Mouse (Mus musculus) hindbrain, embryonic 11.5 days (tissue): Measurements from ENCODE around the gene Rmdn3. TPM values are rescaled to one million over a fixed set of nuclear protein-coding genes. Genes with fewer than 3 reads are reported as not detected.

Experiments used
- ATAC-seq: fragments of 200-750 bp; cut with Nextera tagmentation; 2 replicates; pipeline ENCODE4 v1.8.0; 2017; ENCODE audit warnings: mild to moderate bottlenecking, moderate TSS enrichment, moderate library complexity; ENCODE audit not compliant: low FRiP score
- DNase-seq: peaks from one replicate; pipeline ENCODE4 v3.0.0-alpha.2; 2015; ENCODE audit warnings: low spot score
- H3K27ac ChIP-seq: fragments of 300-500 bp; sonication (generic); 2 replicates; pipeline ENCODE4 v1.5.1; 2014; ENCODE audit warnings: mild to moderate bottlenecking, low read depth, low read length
- H3K27me3 ChIP-seq: fragments of 300-500 bp; sonication (generic); 2 replicates; pipeline ENCODE4 v1.6.1; 2014; ENCODE audit warnings: mild to moderate bottlenecking, low read length, moderate library complexity, mixed read lengths; ENCODE audit not compliant: control insufficient read depth, insufficient read depth
- H3K36me3 ChIP-seq: fragments of 300-500 bp; sonication (generic); 2 replicates; pipeline ENCODE4 v1.6.1; 2014; ENCODE audit warnings: mild to moderate bottlenecking, low read length, moderate library complexity, mixed read lengths; ENCODE audit not compliant: control insufficient read depth, insufficient read depth
- H3K4me1 ChIP-seq: fragments of 300-500 bp; sonication (generic); replicated peaks from 2 replicates; pipeline ENCODE4 v1.6.1; 2014; ENCODE audit warnings: low read length, mixed read lengths; ENCODE audit not compliant: control insufficient read depth, insufficient read depth
- H3K4me2 ChIP-seq: fragments of 300-500 bp; sonication (generic); replicated peaks from 2 replicates; pipeline ENCODE4 v1.6.1; 2014; ENCODE audit warnings: mild to moderate bottlenecking, low read depth, low read length
- H3K4me3 ChIP-seq: fragments of 300-500 bp; sonication (generic); 2 replicates; pipeline ENCODE4 v1.5.1; 2014; ENCODE audit warnings: low read depth, low read length
- H3K9ac ChIP-seq: fragments of 300-500 bp; sonication (generic); 2 replicates; pipeline ENCODE4 v1.6.1; 2014; ENCODE audit warnings: low read depth, low read length
- H3K9me3 ChIP-seq: fragments of 300-500 bp; sonication (generic); 2 replicates; pipeline ENCODE4 v1.6.1; 2016; ENCODE audit warnings: low read length; ENCODE audit not compliant: control insufficient read depth
- WGBS: fragments of 180-500 bp; shearing (Covaris S2); extraction: QIAGEN DNeasy Blood & Tissue Kit; methylation state at CpG from one replicate; pipeline ENCODE4 v1.1.7; 2014; 5-methylcytosine and 5-hydroxymethylcytosine counted together
- polyA plus RNA-seq: library from polyadenylated mRNA; unstranded; fragments of >200 nt; fragmentation: Nextera tagmentation; extraction: Ambion mirVana; gene quantifications from 2 replicates; pipeline ENCODE4 v1.2.1, GENCODE M21; 2014

Gene Rmdn3
- polyA plus RNA-seq, result 43.6 and 45.7 TPM in 2 replicates

- Histone ChIP-seq H3K9ac (peak within 1 kb of the TSS; percentile 90), H3K36me3 (no peaks in the 10 kb centered on the region), H3K4me3 (peak within 1 kb of the TSS; percentile 99), H3K4me1 (no peaks in the 10 kb centered on the region), H3K27ac (0 out of 2 replicates have a peak within 1 kb of the TSS, but pooled peaks have one; percentile 17), H3K27me3 (no peaks in the 10 kb centered on the region), H3K4me2 (peak within 1 kb of the TSS; percentile 92), H3K9me3 (no peaks in the 10 kb centered on the region)
- WGBS, result under 1% methylated on average over 52 of the region's 57 CpGs
- ATAC-seq (peak; percentile 93), DNase-seq (peak; percentile 98)
Measured at GRCm38 (mm10) chr2:119156681-119157572, at the start of gene Rmdn3. Gene Rmdn3 (minus strand): TSS chr2:119157034.

DNA sequence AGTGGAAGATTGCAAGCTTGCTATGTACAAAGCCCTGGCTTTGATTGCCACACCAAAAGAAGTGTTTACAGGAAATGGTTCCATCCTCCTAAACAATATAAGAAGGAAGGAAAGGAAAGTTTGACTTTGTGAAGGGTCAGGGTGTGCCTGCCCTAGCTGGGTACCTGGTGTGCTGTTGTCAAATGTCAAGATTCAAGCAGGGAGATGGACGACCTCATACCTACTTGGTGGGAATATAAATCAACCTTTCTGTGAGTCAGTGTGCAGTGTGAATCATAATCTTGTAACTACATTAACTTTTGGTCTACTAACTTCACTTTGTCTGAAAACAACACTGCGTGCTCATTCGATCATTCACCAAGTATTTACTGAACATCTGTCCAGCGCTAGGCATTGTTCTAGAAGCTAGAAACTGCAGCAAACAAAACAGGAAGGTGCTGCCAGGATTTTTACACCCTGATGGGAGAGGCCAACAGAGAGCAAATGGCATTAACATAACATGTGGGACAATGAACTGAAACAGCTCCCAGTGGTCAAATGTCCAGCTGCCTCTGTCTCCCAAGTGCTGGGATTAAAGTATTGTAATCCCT lies 47.1 kb upstream of the Rmdn3 start:
- peaks cover 2% of the 10 kb centered on the region; the same call in 1 of the 2 replicates for H3K4me1 ChIP-seq
- no peaks in the 10 kb centered on the region for H3K27me3 ChIP-seq
- 85% methylated on average over 4 of the region's 4 CpGs for whole genome bisulfite sequencing
- H3K9me3 ChIP-seq, result no peaks in the 10 kb centered on the region
- no peaks in the 10 kb centered on the region for H3K36me3 ChIP-seq
- ATAC-seq (no peak), DNase-seq (no peak)
- H3K9ac ChIP-seq, result no peak overlapping the region
- H3K4me3 ChIP-seq, result no peak overlapping the region
- no peak overlapping the region for H3K27ac ChIP-seq
- no peak overlapping the region for H3K4me2 ChIP-seq

DNA sequence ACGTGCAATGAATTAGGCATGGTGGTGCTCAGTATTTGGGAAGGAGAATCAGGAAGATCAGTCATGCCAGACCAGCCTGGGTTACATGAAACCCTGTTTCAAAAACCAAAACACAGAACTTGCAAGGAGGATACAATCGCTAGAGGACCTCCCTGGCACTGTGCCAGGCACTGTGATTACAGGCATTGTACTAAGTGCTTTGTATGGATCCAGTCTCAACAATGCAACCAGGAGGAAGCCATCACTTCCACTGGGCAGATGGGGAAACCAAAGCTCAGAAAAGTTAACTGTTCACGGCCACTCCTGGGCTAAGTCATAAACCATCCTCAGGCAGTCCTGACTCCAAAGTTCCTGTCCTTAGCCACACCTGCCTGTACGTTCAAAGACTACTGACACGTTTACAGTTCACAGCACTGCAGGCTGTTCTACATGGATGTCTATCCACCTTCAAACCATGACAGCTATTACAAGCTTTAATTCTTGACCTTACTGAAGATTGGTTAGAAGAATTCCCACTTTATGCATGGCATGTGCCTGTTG lies 46.1 kb upstream of the Rmdn3 start:
- Histone ChIP-seq H3K36me3 (no peaks in the 10 kb centered on the region), H3K4me3 (no peak overlapping the region), H3K4me2 (no peak overlapping the region), H3K9me3 (no peaks in the 10 kb centered on the region), H3K27me3 (no peaks in the 10 kb centered on the region), H3K27ac (no peak overlapping the region), H3K4me1 (peaks cover 2% of the 10 kb centered on the region; the same call in 1 of the 2 replicates), H3K9ac (no peak overlapping the region)
- DNase-seq, result peak; percentile 33
- 79% methylated on average over 5 of the region's 5 CpGs for WGBS
- ATAC-seq, result no peak

GRCm38 (mm10) chr2:119198934-119199333 lies 42.1 kb upstream of the Rmdn3 start:
- H3K9me3 ChIP-seq, result no peaks in the 10 kb centered on the region
- ATAC-seq, result no peak
- no peak overlapping the region for H3K4me3 ChIP-seq
- H3K4me2 ChIP-seq, result no peak overlapping the region
- no peaks in the 10 kb centered on the region for H3K27me3 ChIP-seq
- H3K27ac ChIP-seq, result no peak overlapping the region
- no peaks in the 10 kb centered on the region for H3K36me3 ChIP-seq
- H3K9ac ChIP-seq, result no peak overlapping the region
- H3K4me1 ChIP-seq, result no peaks in the 10 kb centered on the region
- DNase-seq, result no peak
- 61% methylated on average over 3 of the region's 3 CpGs for WGBS

- no peaks in the 10 kb centered on the region for H3K27me3 ChIP-seq
- no peaks in the 10 kb centered on the region for H3K9me3 ChIP-seq
- no peak overlapping the region for H3K4me3 ChIP-seq
- no peaks in the 10 kb centered on the region for H3K4me1 ChIP-seq
- no peak overlapping the region for H3K4me2 ChIP-seq
- no peaks in the 10 kb centered on the region for H3K36me3 ChIP-seq
- DNase-seq (no peak), ATAC-seq (no peak)
- 61% methylated on average over 1 of the region's 1 CpGs for WGBS
- no peak overlapping the region for H3K27ac ChIP-seq
- no peak overlapping the region for H3K9ac ChIP-seq
Measured at GRCm38 (mm10) chr2:119198049-119198448, 41.2 kb upstream of the Rmdn3 start.

DNA sequence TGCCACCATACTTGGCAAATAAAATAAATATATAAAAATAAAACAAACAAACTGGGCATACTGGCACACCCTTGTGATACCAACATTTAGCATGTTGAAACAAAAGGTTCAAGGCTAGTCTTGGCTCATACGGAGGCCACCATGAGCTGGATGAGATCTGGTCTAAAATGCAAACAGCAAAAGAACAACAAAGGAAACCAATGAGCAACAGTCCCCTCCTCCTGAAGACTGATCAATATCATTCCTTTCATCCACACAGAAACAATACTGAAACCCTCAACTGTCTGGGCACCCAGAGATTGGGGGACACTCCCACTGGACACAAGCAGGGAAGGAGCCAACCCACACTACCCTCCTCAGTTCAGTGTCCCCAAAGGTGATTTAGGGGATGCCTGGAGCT lies 40.7 kb upstream of the Rmdn3 start:
- ATAC-seq, result no peak
- no peak for DNase-seq
- Histone ChIP-seq H3K36me3 (no peaks in the 10 kb centered on the region), H3K9ac (no peak overlapping the region), H3K4me1 (no peaks in the 10 kb centered on the region), H3K27ac (no peak overlapping the region), H3K27me3 (no peaks in the 10 kb centered on the region), H3K9me3 (no peaks in the 10 kb centered on the region), H3K4me2 (no peak overlapping the region), H3K4me3 (no peak overlapping the region)
- 83% methylated on average over 1 of the region's 1 CpGs for WGBS

DNA sequence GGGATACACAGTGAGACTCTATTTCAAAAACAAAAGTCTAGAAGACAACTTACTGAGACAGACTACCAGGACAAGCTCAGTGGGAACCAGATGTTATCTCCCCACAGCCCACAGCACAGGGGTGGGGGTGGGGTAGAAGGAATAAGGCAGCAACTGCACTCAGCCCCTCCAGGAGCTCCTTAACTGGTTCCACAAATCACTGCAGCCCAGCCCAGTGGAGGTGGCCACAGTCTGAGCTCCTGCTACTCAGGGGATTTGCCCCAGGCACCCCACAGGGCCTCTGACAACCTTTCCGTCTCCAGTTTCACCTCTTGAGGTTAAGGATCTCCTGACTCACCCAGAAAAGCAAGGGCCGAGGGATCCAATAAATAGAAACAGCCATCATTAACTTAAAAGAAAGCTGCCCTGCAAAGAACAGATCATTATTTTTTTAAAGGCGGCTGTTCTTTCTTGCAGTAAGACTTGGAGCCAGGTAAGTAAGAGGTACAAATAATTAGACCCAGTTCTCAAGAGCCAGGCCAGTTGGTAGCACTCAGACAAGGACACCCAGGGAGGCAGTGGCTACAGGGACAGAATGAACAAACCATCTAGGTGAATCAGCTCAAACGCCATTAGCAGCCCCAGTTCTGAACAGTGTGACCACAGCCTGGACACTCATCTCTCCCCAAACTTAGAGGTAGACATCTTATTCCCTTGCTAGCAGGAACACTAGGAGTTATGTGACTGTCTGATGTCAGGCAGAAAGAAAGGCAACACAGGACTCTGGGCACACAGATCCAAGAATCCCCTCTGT lies 39.7 kb upstream of the Rmdn3 start:
- Histone ChIP-seq H3K9me3 (no peaks in the 10 kb centered on the region), H3K27ac (no peak overlapping the region), H3K36me3 (no peaks in the 10 kb centered on the region), H3K4me3 (no peak overlapping the region), H3K4me2 (no peak overlapping the region), H3K27me3 (no peaks in the 10 kb centered on the region), H3K9ac (no peak overlapping the region), H3K4me1 (no peaks in the 10 kb centered on the region)
- 42% methylated on average over 4 of the region's 4 CpGs for WGBS
- no peak for DNase-seq
- ATAC-seq, result no peak

DNA sequence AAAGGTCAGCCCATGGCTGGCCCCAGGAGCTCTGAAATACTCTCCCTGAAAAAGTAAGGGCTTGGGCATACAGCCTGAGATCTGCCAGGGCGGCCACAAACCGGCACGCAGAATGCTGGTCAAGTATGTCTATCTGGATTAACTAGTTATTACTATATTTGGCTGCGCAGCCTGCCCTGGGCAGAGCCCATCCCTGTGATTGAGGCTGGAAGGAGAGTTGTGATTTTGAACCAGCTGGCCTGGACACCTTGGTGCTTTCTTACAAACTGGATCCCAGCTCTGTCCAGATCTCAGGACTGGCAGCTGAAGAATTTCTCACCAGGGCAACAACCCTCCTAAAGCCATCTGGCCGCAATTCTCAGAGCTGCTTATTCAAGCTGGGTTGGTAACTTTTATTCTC lies 37.3 kb upstream of the Rmdn3 start:
- H3K9ac ChIP-seq, result no peak overlapping the region
- no peak overlapping the region for H3K27ac ChIP-seq
- DNase-seq, result no peak
- H3K9me3 ChIP-seq, result no peaks in the 10 kb centered on the region
- H3K4me2 ChIP-seq, result no peak overlapping the region
- 90% methylated on average over 5 of the region's 5 CpGs for WGBS
- no peak overlapping the region for H3K4me3 ChIP-seq
- no peaks in the 10 kb centered on the region for H3K4me1 ChIP-seq
- H3K27me3 ChIP-seq, result no peaks in the 10 kb centered on the region
- H3K36me3 ChIP-seq, result no peaks in the 10 kb centered on the region
- no peak for ATAC-seq
